Mouse (Mus musculus) forebrain, embryonic 12.5 days (tissue): ENCODE data around the gene Hoxa11. TPM values are rescaled to one million over a fixed set of nuclear protein-coding genes. Genes with fewer than 3 reads are reported as not detected.
A peak's percentile ranks its signal among the peaks of the same experiment; 100 is the strongest.

ENCODE experiments used
- ATAC-seq: fragments of 200-750 bp; cut with Nextera tagmentation; 2 replicates; pipeline ENCODE4 v1.8.0; 2017; ENCODE audit warnings: moderate TSS enrichment; ENCODE audit not compliant: low FRiP score
- H3K27ac ChIP-seq: fragments of 300-500 bp; sonication (generic); 2 replicates; pipeline ENCODE4 v1.5.1; 2016; ENCODE audit warnings: mild to moderate bottlenecking
- H3K27me3 ChIP-seq: fragments of 300-500 bp; sonication (generic); 2 replicates; pipeline ENCODE4 v1.6.1; 2016; ENCODE audit warnings: mild to moderate bottlenecking
- H3K36me3 ChIP-seq: fragments of 300-500 bp; sonication (generic); replicated peaks from 2 replicates; pipeline ENCODE4 v1.6.1; 2016; ENCODE audit warnings: mild to moderate bottlenecking
- H3K4me1 ChIP-seq: fragments of 300-500 bp; sonication (generic); 2 replicates; pipeline ENCODE4 v1.6.1; 2016
- H3K4me2 ChIP-seq: fragments of 300-500 bp; sonication (generic); 2 replicates; pipeline ENCODE4 v1.6.1; 2016; ENCODE audit warnings: mild to moderate bottlenecking, moderate library complexity
- H3K4me3 ChIP-seq: fragments of 300-500 bp; sonication (generic); replicated peaks from 2 replicates; pipeline ENCODE4 v1.5.1; 2016; ENCODE audit warnings: mild to moderate bottlenecking
- H3K9ac ChIP-seq: fragments of 300-500 bp; sonication (generic); 2 replicates; pipeline ENCODE4 v1.6.1; 2016; ENCODE audit warnings: mild to moderate bottlenecking
- H3K9me3 ChIP-seq: fragments of 300-500 bp; sonication (generic); 2 replicates; pipeline ENCODE4 v1.6.1; 2016
- WGBS: fragments of 180-500 bp; shearing (Covaris S2); methylation state at CpG from one replicate; pipeline ENCODE4 v1.1.7; 2016; 5-methylcytosine and 5-hydroxymethylcytosine counted together
- polyA plus RNA-seq: library from polyadenylated mRNA; unstranded; fragments of >200 nt; fragmentation: Nextera tagmentation; extraction: Ambion mirVana; gene quantifications from 2 replicates; pipeline ENCODE4 v1.2.1, GENCODE M21; 2016

Hoxa11 gene
- polyA plus RNA-seq, 1 experiment from 2014 or later: not detected

- Histone ChIP-seq H3K4me3 (no peak overlapping the region), H3K9ac (no peak overlapping the region), H3K27ac (no peak overlapping the region), H3K27me3 (peaks cover 99% of the 10 kb centered on the region), H3K4me1 (peaks cover 10% of the 10 kb centered on the region; the same call in 1 of the 2 replicates), H3K36me3 (no peaks in the 10 kb centered on the region), H3K4me2 (no peak overlapping the region), H3K9me3 (no peaks in the 10 kb centered on the region)
- peak; percentile 75 for ATAC-seq
- under 1% methylated on average over 37 of the region's 37 CpGs for WGBS
These were observed 34.3 kb downstream of the Hoxa11 start for GRCm38 (mm10) chr6:52211170-52211935.

GRCm38 (mm10) chr6:52209685-52210046 lies 35.9 kb downstream of the Hoxa11 start:
- Histone ChIP-seq H3K27ac (no peak overlapping the region), H3K9me3 (no peaks in the 10 kb centered on the region), H3K4me2 (no peak overlapping the region), H3K27me3 (peaks cover 99% of the 10 kb centered on the region), H3K36me3 (no peaks in the 10 kb centered on the region), H3K9ac (no peak overlapping the region), H3K4me3 (no peak overlapping the region), H3K4me1 (peaks cover 10% of the 10 kb centered on the region; the same call in 1 of the 2 replicates)
- ATAC-seq: no peak
- WGBS: 7% methylated on average over 12 of the region's 12 CpGs

DNA sequence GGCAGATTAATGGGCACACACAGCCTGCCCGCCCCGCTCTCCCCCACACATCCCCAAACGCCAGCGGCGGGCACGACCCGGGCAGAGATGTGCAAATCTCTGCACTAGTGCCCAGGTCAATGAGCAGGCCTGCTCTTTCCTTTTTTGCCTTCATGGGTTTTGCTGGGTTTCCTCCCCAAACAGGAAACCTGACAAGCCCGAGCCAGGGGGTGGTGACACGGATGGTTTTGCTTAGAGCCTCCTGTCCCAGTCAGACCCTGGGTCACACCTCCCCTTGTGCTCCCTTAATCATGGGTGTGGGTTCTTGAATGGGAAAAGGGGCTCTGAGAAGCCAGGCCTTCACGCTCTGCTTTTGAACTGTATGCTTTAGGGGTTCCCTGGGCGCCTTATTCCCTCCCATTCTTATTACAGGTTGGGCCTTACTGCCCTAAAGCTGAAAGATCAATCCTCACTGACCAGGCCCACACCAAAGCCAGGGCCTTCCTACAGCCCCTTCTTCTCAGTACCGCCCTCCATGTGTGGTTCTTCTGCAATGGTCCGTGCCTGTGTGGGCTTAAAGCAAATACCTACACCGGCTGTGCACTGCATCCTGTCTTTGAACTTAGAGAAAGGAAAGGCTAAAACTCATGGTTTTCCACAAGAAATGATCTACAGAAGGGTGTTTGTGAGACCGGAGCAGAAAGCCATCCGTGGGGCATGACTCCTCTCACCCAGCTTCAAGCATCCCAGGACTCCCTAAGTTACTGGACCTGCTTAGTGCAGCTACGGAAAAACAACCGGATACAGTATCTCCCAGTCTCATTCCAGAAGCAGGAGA lies 36.5 kb downstream of the Hoxa11 start:
- ATAC-seq: no peak
- Histone ChIP-seq H3K36me3 (no peaks in the 10 kb centered on the region), H3K9ac (no peak overlapping the region), H3K4me2 (no peak overlapping the region), H3K4me3 (no peak overlapping the region), H3K27me3 (peaks cover 99% of the 10 kb centered on the region), H3K27ac (no peak overlapping the region), H3K4me1 (peaks cover 15% of the 10 kb centered on the region; the same call in 1 of the 2 replicates), H3K9me3 (no peaks in the 10 kb centered on the region)
- WGBS: 3% methylated on average over 17 of the region's 18 CpGs

DNA sequence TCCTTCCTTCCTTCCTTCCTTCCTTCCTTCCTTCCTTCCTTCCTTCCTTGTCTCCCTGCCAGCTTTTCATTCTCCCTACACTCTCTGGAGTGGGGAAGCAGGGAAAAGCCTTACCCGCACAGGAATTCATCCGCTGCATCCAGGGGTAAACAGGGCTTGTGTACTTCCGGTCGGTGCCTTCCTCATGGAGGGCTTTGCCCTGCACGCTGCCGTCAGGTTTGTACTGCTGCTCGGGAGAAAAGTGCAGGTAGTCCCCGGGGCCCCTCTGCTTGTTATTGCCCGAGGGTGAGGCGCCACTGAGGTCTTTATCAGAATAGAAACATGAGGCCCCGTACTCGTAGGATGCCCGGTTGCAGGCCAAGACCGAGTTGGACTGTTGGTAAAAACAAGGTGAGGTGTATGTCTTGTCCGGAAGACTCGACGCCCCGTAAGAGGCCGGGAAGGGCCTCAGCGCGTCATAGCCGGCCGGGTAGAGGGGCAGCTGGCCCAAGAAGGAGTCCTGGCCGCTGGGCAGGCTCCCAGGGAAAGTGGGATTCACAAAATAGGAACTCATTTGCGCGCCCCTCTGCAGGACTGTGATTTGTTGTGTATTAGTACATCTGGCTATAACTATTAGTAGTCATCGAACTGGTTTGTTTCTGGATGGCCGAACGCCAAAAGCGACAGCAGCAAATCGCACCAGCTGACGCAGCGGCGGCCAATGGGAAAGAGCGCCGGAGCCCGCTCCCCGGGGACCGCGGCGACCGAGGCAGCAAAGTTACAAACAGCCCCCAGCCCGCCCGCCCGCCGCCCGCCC lies 37.3 kb downstream of the Hoxa11 start, which contains the start of gene Hoxa6:
Gene Hoxa6, minus strand, starts transcription at position 651 of the 796 bp plus-strand sequence.
- ATAC-seq: no peak
- H3K4me3 ChIP-seq: no peak within 1 kb of the TSS
- no peak within 1 kb of the TSS for H3K4me2 ChIP-seq
- H3K9me3 ChIP-seq: no peaks in the 10 kb centered on the region
- 1% methylated on average over 44 of the region's 47 CpGs for WGBS
- H3K27ac ChIP-seq: no peak within 1 kb of the TSS
- H3K4me1 ChIP-seq: peaks cover 20% of the 10 kb centered on the region; the same call in 1 of the 2 replicates
- no peaks in the 10 kb centered on the region for H3K36me3 ChIP-seq
- H3K27me3 ChIP-seq: peaks cover 99% of the 10 kb centered on the region
- H3K9ac ChIP-seq: no peak within 1 kb of the TSS

DNA sequence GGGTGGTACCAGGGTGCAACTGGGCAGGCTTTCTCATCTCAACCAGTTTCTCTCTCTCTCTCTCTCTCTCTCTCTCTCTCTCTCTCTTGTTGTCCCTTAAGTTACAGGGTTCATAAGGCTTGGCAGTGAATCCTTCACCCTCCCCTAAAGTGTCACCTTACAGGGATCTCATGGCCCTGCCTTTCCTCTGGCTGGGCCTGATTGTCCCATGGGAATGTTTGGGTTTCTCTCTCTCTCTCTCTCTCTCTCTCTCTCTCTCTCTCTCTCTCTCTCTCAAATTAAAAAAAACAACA lies 38.0 kb downstream of the Hoxa11 start:
- no peak overlapping the region for H3K4me3 ChIP-seq
- no peak overlapping the region for H3K27ac ChIP-seq
- ATAC-seq: no peak

DNA sequence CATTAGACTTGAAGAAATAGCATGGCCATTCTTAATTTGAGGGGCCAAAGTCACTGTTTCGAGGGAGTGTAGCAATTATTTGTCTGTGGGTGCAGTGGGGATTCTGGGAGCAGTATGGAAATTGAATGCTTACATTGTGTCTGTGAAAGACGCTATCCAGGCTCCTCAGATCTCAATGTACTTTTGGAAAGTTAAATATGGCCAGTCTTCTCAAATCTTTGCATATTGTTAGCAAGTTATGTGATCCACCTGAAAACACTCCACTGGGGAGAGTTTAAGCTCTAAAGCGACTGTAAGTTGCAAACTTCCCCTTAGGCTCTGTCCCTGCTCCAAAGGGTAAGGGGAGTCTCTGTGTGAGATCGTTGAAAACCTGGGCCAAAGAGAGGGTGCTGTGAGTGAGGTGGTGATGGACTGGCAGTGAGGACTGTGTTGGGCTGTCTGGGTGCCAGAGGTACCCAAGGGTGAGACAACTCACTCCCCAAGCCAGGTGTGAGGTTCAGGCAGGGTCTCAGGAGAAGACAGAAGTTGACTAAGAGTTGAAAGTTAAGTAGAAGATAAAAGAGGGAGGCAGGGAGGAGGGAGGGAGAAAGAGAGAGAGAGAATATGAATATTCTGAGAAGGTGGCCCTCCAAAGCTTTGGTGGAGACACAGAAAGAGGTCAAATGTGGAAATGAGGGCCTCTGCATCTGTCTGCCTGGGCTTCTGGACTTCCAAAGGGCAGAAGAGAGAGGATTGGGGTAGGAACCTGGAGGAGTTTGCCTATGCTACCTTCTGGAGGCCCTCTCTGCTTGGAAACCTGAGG lies 38.5 kb downstream of the Hoxa11 start:
- Histone ChIP-seq H3K9me3 (no peaks in the 10 kb centered on the region), H3K4me1 (peaks cover 20% of the 10 kb centered on the region; the same call in 1 of the 2 replicates), H3K9ac (no peak overlapping the region), H3K27me3 (peaks cover 98% of the 10 kb centered on the region), H3K27ac (no peak overlapping the region), H3K4me2 (no peak overlapping the region), H3K36me3 (no peaks in the 10 kb centered on the region), H3K4me3 (no peak overlapping the region)
- ATAC-seq: no peak
- WGBS: 1% methylated on average over 4 of the region's 4 CpGs

More for the DNA sequence above, 38.0 kb downstream of the Hoxa11 start:
- Histone ChIP-seq H3K36me3 (no peaks in the 10 kb centered on the region), H3K27me3 (peaks cover 99% of the 10 kb centered on the region), H3K4me1 (peaks cover 20% of the 10 kb centered on the region; the same call in 1 of the 2 replicates), H3K4me2 (no peak overlapping the region), H3K9me3 (no peaks in the 10 kb centered on the region), H3K9ac (no peak overlapping the region)

- Histone ChIP-seq H3K9ac (no peak overlapping the region), H3K4me3 (no peak overlapping the region), H3K4me1 (peaks cover 16% of the 10 kb centered on the region; the same call in 1 of the 2 replicates), H3K27me3 (peaks cover 98% of the 10 kb centered on the region), H3K36me3 (no peaks in the 10 kb centered on the region), H3K4me2 (no peak overlapping the region), H3K27ac (no peak overlapping the region), H3K9me3 (no peaks in the 10 kb centered on the region)
- under 1% methylated on average over 55 of the region's 55 CpGs for WGBS
- ATAC-seq: no peak
These were observed 39.7 kb downstream of the Hoxa11 start for GRCm38 (mm10) chr6:52205638-52206621.

- Histone ChIP-seq H3K4me2 (no peak overlapping the region), H3K9ac (no peak overlapping the region), H3K27me3 (peaks cover 99% of the 10 kb centered on the region), H3K4me1 (peaks cover 16% of the 10 kb centered on the region; the same call in 1 of the 2 replicates), H3K9me3 (no peaks in the 10 kb centered on the region), H3K4me3 (no peak overlapping the region), H3K27ac (no peak overlapping the region), H3K36me3 (no peaks in the 10 kb centered on the region)
- WGBS: 4% methylated on average over 14 of the region's 14 CpGs
- no peak for ATAC-seq
These were observed 40.4 kb downstream of the Hoxa11 start for GRCm38 (mm10) chr6:52205221-52205620.

GRCm38 (mm10) chr6:52204050-52204752 lies 41.4 kb downstream of the Hoxa11 start, which contains the start of gene Hoxa5:
Hoxa5 (minus strand) TSS chr6:52204587.
- no peak within 1 kb of the TSS for H3K9ac ChIP-seq
- peaks cover 16% of the 10 kb centered on the region; the same call in 1 of the 2 replicates for H3K4me1 ChIP-seq
- under 1% methylated on average over 65 of the region's 65 CpGs for WGBS
- peaks cover 99% of the 10 kb centered on the region for H3K27me3 ChIP-seq
- no peak for ATAC-seq
- H3K9me3 ChIP-seq: no peaks in the 10 kb centered on the region
- H3K4me3 ChIP-seq: peak within 1 kb of the TSS; percentile 25
- H3K36me3 ChIP-seq: no peaks in the 10 kb centered on the region
- H3K27ac ChIP-seq: no peak within 1 kb of the TSS
- H3K4me2 ChIP-seq: peak within 1 kb of the TSS; percentile 24

DNA sequence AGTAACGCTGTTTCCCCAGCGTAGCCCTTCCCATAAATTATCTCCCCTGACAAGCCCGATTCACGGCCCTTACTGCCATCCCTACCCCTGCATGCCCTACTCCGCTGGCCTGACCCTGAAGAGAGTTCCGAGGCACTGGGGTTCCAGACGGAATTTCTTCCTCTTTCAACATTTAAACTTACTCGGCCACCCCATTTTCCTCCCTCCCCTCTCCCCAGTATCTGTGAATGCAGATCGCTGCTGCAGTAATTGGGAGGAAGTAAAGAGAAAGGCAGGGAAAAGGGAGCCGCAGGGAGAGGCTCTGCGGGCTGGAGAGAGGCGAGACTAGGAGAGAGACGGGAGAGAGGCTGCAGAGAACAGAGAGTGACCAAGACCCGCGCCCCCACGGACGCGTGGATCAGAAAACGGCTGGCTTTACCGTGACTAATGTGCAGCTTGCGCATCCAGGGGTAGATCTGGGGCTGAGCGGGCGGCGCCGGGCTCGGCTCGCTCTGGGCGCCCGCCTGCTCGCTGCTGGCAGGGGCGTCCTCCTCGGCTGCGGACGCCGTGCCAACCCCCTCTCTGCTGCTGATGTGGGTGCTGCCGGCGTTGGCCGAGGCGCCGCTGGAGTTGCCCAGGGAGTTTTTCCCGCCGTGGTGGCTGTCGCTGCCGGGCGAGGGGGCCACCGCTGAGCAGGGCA lies 42.1 kb downstream of the Hoxa11 start:
- no peak overlapping the region for H3K9ac ChIP-seq
- peak overlapping the region; percentile 25 for H3K4me3 ChIP-seq
- H3K27me3 ChIP-seq: peaks cover 99% of the 10 kb centered on the region
- under 1% methylated on average over 40 of the region's 46 CpGs for WGBS
- no peaks in the 10 kb centered on the region for H3K9me3 ChIP-seq
- H3K27ac ChIP-seq: no peak overlapping the region
- ATAC-seq: no peak
- peaks cover 12% of the 10 kb centered on the region; the same call in 1 of the 2 replicates for H3K4me1 ChIP-seq
- H3K36me3 ChIP-seq: no peaks in the 10 kb centered on the region
- H3K4me2 ChIP-seq: peak overlapping the region; percentile 24
